Mouse (Mus musculus): ENCODE data around the gene Dctn2. TPM values are rescaled to one million over a fixed set of nuclear protein-coding genes. Genes with fewer than 3 reads are reported as not detected.

The Dctn2 gene
- polyA plus RNA-seq, 1 experiment from 2014 or later: 177 TPM

DNA sequence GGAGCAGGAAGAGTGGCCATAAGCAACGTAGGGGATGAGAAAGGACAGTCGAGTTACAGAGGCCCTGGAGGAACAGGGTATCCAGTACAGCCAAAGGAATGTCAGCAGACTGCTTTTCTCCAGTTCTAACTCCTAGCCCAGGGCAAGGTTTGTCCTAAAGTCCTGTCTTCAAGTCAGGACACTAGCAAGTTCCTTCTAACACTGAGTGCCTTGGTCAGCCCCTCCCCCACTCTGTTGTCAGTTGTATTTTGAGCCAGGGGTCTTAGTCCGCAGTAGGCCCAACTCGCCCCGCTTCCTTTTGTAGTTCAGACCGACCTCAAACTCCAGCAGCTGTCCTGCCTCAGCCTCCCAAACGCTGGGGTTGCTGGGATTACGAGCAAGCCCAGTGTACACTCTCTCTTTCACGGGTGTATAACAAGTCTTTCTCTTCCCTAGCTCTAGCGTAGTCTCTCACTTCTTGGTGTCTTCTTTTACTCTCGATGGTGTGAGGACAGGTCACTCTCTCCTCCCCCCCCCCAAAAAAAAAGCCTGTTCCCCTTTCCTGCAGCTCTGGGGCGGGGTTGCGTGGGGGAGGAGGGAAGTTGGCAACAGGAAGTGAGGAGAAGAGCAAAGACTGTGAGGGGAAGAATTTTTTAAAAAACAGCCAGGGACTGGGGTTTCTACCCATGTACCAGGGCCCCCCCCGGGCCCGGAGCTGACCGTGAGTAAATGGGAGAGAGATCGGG is 57.1 kb downstream of the Dctn2 start:
- Histone ChIP-seq H3K4me2 (ENCODE audit: low read length) (no peak overlapping the region), H3K27ac (no peak overlapping the region), H3K9ac (ENCODE audit: low read depth, low read length) (no peak overlapping the region), H3K4me3 (replicated peaks; ENCODE audit: low read depth, low read length) (no peak overlapping the region), H3K9me3 (replicated peaks; ENCODE audit: low read length) (no peaks in the 10 kb centered on the region), H3K4me1 (replicated peaks; ENCODE audit: insufficient read depth, low read length) (peaks cover 10% of the 10 kb centered on the region), H3K36me3 (ENCODE audit: insufficient read depth, low read length) (no peaks in the 10 kb centered on the region), H3K27me3 (ENCODE audit: insufficient read depth, low read length) (peaks cover 22% of the 10 kb centered on the region; the same call in 1 of the 2 replicates)
- no peak for DNase-seq (ENCODE audit: low spot score)
- ATAC-seq (replicated peaks; ENCODE audit: low FRiP score, low read depth): no peak
- TF ChIP-seq CTCF (IDR thresholded peaks at IDR 0.05; ENCODE audit: low read depth): no peak
- WGBS: 72% methylated on average over 17 of the region's 17 CpGs

DNA sequence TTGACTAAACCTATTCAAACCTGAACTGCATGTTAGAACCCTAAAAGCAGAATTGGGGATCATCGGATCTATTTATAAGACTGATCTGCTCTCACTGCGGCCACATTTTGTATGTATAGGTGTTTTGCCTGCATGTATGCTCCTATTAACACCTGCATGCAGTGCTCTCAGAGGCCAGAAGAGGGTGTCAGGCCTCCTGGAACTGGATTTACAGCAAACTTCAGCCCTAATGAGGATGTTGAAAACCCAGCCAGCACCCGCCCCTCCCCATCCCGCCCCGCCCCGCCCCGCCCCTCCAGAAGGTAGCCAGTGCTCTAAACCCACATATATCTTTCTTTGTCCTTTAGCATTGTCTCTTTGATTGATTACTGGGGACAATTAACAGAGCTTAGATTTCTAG is 58.3 kb downstream of the Dctn2 start:
- no peak for ATAC-seq (replicated peaks; ENCODE audit: low FRiP score, low read depth)
- Histone ChIP-seq H3K9ac (ENCODE audit: low read depth, low read length) (no peak overlapping the region), H3K4me2 (ENCODE audit: low read length) (no peak overlapping the region; the same call in 1 of the 2 replicates)

DNA sequence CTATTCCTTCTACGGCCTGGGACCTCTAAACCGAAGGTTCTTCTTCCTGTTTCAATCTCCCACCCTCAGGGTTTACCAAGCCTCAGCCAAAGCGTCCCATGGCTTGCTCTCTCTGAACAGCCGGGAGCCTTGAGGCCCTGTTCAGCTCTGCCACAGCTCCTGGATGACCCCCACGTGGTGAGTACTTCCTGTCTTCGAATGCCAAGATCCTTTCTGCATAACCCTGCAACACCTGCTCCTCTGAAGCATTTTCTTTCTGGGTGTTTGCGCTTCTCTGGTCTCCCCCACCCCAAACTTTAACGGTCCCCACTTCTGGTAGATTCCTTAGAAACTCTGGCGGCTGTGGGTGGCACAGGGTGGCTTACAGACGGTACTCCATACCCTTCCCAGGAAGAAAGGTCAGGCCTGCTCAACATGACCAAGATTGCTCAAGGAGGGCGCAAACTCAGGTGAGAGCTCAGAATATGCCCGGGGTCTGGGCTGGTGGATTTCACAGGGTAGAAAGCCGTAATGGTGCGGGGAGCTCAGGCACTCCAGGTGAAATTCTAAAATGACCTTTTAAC is 59.4 kb downstream of the Dctn2 start:
- WGBS: 34% methylated on average over 14 of the region's 14 CpGs
- Histone ChIP-seq H3K4me2 (ENCODE audit: low read length) (peak overlapping the region; percentile 89; the same call in 1 of the 2 replicates), H3K4me3 (replicated peaks; ENCODE audit: low read depth, low read length) (peak overlapping the region; percentile 41; the same call in 1 of the 2 replicates), H3K27ac (no peak overlapping the region), H3K36me3 (ENCODE audit: insufficient read depth, low read length) (no peaks in the 10 kb centered on the region), H3K4me1 (replicated peaks; ENCODE audit: insufficient read depth, low read length) (peaks cover 10% of the 10 kb centered on the region), H3K9me3 (replicated peaks; ENCODE audit: low read length) (no peaks in the 10 kb centered on the region), H3K27me3 (ENCODE audit: insufficient read depth, low read length) (peaks cover 22% of the 10 kb centered on the region; the same call in 1 of the 2 replicates), H3K9ac (ENCODE audit: low read depth, low read length) (peak overlapping the region; percentile 52)
- TF ChIP-seq CTCF (IDR thresholded peaks at IDR 0.05; ENCODE audit: low read depth): no peak
- no peak for DNase-seq (ENCODE audit: low spot score)
- ATAC-seq (replicated peaks; ENCODE audit: low FRiP score, low read depth): no peak

More for the DNA sequence above, 58.3 kb downstream of the Dctn2 start:
- H3K27ac ChIP-seq: no peak overlapping the region
- no peak overlapping the region for H3K4me3 ChIP-seq (replicated peaks; ENCODE audit: low read depth, low read length)
- peak; percentile 79 for DNase-seq (ENCODE audit: low spot score)
- TF ChIP-seq CTCF (IDR thresholded peaks at IDR 0.05; ENCODE audit: low read depth): peak; percentile 63
- 8% methylated on average over 7 of the region's 7 CpGs for WGBS
- no peaks in the 10 kb centered on the region for H3K9me3 ChIP-seq (replicated peaks; ENCODE audit: low read length)
- H3K4me1 ChIP-seq (replicated peaks; ENCODE audit: insufficient read depth, low read length): peaks cover 10% of the 10 kb centered on the region
- H3K36me3 ChIP-seq (ENCODE audit: insufficient read depth, low read length): no peaks in the 10 kb centered on the region
- H3K27me3 ChIP-seq (ENCODE audit: insufficient read depth, low read length): peaks cover 22% of the 10 kb centered on the region; the same call in 1 of the 2 replicates

DNA sequence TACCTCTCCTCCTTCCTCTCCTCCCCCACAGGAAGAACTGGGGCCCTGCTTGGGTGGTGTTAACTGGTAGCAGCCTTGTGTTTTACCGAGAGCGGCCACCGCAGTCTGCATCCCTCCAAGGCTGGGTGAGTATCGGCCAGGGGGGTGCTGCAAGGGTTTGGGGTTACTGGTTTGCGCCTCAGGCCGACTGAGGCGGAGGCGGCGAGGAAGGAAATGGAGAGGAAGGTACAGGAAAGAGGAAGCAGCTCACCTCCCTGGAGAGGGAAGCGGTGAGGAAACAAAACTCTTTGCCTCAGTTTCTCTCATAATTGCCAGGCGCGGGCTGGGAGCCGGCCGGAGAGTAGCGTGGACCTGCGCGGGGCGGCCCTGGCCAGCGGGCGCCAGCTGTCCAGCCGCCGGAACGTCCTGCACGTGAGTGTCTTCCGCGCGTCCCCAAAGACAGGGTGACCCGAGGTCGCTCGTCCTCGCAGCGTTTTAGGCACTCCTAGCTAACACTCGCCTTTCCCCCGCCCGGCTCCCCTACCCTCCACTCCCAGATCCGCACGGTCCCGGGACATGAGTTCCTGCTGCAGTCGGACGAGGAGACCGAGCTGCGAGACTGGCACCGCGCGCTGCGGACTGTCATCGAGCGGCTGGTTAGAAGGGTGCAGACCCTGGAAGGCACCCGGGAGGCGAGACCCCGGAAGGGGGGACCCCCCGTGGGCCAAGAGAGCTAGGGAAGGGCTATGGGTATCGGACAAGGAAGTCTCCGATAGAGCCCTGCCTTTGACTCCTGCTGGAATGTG is 60.0 kb downstream of the Dctn2 start:
- Histone ChIP-seq H3K9me3 (replicated peaks; ENCODE audit: low read length) (no peaks in the 10 kb centered on the region), H3K4me2 (ENCODE audit: low read length) (peak overlapping the region; percentile 89), H3K36me3 (ENCODE audit: insufficient read depth, low read length) (no peaks in the 10 kb centered on the region), H3K27me3 (ENCODE audit: insufficient read depth, low read length) (peaks cover 22% of the 10 kb centered on the region; the same call in 1 of the 2 replicates), H3K4me1 (replicated peaks; ENCODE audit: insufficient read depth, low read length) (peaks cover 10% of the 10 kb centered on the region), H3K9ac (ENCODE audit: low read depth, low read length) (peak overlapping the region; percentile 52), H3K4me3 (replicated peaks; ENCODE audit: low read depth, low read length) (peak overlapping the region; percentile 41), H3K27ac (no peak overlapping the region)
- DNase-seq (ENCODE audit: low spot score) (no peak), ATAC-seq (replicated peaks; ENCODE audit: low FRiP score, low read depth) (peak; percentile 33)
- WGBS: 1% methylated on average over 54 of the region's 54 CpGs
- no peak for TF ChIP-seq CTCF (IDR thresholded peaks at IDR 0.05; ENCODE audit: low read depth)

DNA sequence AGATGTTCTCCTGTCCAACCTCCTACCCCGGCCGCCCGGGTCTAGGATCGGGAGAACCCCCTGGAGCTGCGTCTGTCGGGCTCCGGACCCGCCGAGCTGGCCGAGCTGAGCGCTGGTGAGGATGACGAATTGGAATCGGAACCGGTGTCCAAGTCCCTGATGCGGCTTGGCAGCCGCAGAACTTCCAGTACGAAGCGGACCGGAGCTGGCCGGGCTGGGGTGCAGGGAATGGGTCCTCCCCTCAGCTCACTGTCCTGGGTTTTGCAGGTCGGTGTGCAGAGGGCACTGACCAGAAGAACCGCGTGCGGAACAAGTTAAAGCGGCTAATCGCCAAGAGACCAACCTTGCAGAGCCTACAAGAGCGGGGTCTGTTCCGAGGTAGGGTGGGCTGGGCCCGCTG is 60.7 kb downstream of the Dctn2 start:
- H3K4me1 ChIP-seq (replicated peaks; ENCODE audit: insufficient read depth, low read length): peaks cover 10% of the 10 kb centered on the region
- H3K36me3 ChIP-seq (ENCODE audit: insufficient read depth, low read length): no peaks in the 10 kb centered on the region
- 9% methylated on average over 29 of the region's 29 CpGs for WGBS
- H3K27me3 ChIP-seq (ENCODE audit: insufficient read depth, low read length): peaks cover 22% of the 10 kb centered on the region; the same call in 1 of the 2 replicates
- ATAC-seq (replicated peaks; ENCODE audit: low FRiP score, low read depth) (0 out of 2 replicates have a peak, but pooled peaks have one; percentile 11), DNase-seq (ENCODE audit: low spot score) (no peak)
- H3K9me3 ChIP-seq (replicated peaks; ENCODE audit: low read length): no peaks in the 10 kb centered on the region
- no peak overlapping the region for H3K27ac ChIP-seq
- peak overlapping the region; percentile 89 for H3K4me2 ChIP-seq (ENCODE audit: low read length)
- TF ChIP-seq CTCF (IDR thresholded peaks at IDR 0.05; ENCODE audit: low read depth): no peak
- peak overlapping the region; percentile 52 for H3K9ac ChIP-seq (ENCODE audit: low read depth, low read length)
- H3K4me3 ChIP-seq (replicated peaks; ENCODE audit: low read depth, low read length): peak overlapping the region; percentile 41

Data from kidney, postnatal 0 days (tissue).